Mouse (Mus musculus): ENCODE measurements around the gene Olfr1395.

GRCm38 (mm10) chr11:49105752-49106151 lies 36.3 kb upstream of the Olfr1395 start:
- TF ChIP-seq GATA1 (IDR thresholded peaks at IDR 0.05; ENCODE audit: low read length) (no peak), TAL1 (IDR thresholded peaks at IDR 0.05; ENCODE audit: low read length) (no peak)

Measured in erythroblast, embryonic 14.5 days (primary cell).